Mouse (Mus musculus): ENCODE data around the gene Gm17304. TPM values are rescaled to one million over a fixed set of nuclear protein-coding genes. Genes with fewer than 3 reads are reported as not detected.
A peak's percentile ranks its signal among the peaks of the same experiment; 100 is the strongest.

Gm17304 gene
- polyA plus RNA-seq (2016; fragmentation: Nextera tagmentation; extraction: Ambion mirVana), result not detected in 2 replicates

DNA sequence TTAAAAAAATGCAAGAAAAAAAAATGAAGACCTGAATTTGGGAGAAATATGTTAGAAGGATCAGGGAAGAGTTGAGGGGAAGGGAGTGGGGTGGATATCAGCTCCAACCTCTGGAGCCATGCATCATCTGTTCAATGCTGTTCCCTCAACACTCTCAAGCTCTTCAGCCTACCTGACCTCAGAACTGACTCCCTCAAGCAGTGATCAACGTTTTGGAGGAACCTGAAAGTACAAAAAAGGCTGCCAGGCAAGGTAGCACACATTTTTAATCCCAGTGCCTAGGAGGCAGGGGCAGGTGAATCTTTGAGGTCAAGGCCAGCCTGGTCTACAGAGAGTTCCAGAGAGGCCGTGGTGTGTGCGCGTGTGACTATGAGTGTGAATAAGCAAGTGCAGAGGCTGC, at the start of gene Gm17304:
Gm17304 (plus strand) TSS at position 301 of the 400 bp plus-strand sequence.
- Histone ChIP-seq H3K27me3 (ENCODE audit: insufficient read depth, poor library complexity, severe bottlenecking) (no peaks in the 10 kb centered on the region), H3K4me3 (no peak within 1 kb of the TSS), H3K27ac (no peak within 1 kb of the TSS), H3K9me3 (no peaks in the 10 kb centered on the region), H3K4me1 (no peaks in the 10 kb centered on the region; the same call in 1 of the 2 replicates), H3K36me3 (peaks cover 35% of the 10 kb centered on the region)
- WGBS, result 80% methylated on average over 4 of the region's 4 CpGs
- DNase-seq (ENCODE audit: low spot score), result no peak

DNA sequence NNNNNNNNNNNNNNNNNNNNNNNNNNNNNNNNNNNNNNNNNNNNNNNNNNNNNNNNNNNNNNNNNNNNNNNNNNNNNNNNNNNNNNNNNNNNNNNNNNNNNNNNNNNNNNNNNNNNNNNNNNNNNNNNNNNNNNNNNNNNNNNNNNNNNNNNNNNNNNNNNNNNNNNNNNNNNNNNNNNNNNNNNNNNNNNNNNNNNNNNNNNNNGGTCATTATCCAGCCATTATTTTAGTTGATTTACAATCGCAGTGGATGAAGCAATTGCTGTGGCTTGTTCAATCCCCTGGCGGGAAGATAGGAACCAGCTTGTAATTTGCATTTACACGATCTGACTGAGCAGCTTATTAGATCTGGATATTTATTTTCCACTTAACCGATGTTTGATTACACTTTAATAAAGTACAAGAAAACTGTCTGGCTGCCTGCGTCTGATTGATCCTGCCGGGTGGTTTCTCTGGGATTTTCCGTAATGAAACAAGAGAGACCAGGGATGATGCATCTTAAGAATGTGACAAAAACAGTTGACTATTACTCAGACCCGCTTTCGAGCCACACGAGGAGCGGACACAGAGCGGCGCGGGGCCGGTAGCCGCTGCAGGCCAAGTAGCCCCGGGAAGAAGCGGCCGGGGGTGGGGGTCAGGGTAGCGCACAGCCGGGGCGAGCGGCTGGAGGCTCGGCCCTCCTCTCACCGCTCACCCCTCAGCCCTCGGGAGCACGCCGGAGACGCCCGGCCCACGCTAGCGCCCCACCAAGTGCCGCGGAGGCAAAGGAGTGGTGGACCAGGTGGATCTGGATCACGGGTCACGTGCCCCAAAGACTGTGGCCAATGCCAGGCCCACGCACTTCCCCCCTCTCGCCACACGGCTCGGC, 48.0 kb upstream of the Gm17304 start:
- Histone ChIP-seq H3K36me3 (no peaks in the 10 kb centered on the region), H3K4me1 (peaks cover 10% of the 10 kb centered on the region), H3K4me3 (peak overlapping the region; percentile 57), H3K27ac (no peak overlapping the region), H3K9me3 (no peaks in the 10 kb centered on the region), H3K27me3 (ENCODE audit: insufficient read depth, poor library complexity, severe bottlenecking) (peaks cover 94% of the 10 kb centered on the region)
- 6% methylated on average over 40 of the region's 40 CpGs for WGBS
- DNase-seq (ENCODE audit: low spot score), result no peak

DNA sequence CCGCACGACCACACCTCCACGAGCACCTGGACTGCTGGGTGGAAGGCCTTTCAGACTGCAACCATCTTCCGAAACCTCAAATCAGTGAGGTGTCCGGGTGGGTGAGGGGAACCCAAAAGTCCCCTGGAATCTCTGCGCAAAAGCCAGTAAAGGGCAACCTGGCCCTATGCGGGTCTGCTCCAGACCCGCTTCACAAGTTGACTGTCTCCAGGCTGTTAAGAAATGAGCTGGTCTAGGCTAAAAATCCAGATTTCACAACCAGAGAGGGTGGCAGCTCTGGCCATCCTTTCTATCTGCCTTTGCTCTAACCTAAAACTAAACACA, 47.4 kb upstream of the Gm17304 start:
- peaks cover 100% of the 10 kb centered on the region for H3K27me3 ChIP-seq (ENCODE audit: insufficient read depth, poor library complexity, severe bottlenecking)
- no peak overlapping the region for H3K27ac ChIP-seq
- DNase-seq (ENCODE audit: low spot score), result no peak
- no peaks in the 10 kb centered on the region for H3K9me3 ChIP-seq
- 20% methylated on average over 8 of the region's 8 CpGs for WGBS
- peak overlapping the region; percentile 57 for H3K4me3 ChIP-seq
- H3K36me3 ChIP-seq, result no peaks in the 10 kb centered on the region
- peaks cover 10% of the 10 kb centered on the region for H3K4me1 ChIP-seq

DNA sequence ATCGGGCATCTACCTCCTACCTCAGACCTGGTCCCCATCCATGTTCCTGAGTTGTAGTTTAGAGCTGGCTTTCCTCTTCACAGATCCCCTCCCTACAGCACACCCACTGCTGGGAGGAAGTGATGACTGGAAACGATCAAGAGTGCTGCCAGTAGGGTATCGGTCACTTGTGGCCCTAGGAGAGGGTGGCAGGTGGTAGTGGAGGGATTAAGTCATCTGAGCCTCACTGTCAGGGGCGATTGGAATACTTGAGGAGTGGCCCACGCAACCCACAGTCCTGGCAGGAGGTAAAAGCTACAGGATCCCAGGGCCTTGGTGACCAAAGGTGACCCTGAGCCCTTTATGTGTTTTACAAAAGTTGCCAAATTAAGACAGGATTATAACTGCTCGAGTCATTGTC, 42.9 kb upstream of the Gm17304 start:
- no peak overlapping the region for H3K4me3 ChIP-seq
- H3K4me1 ChIP-seq, result peaks cover 5% of the 10 kb centered on the region
- H3K27ac ChIP-seq, result no peak overlapping the region
- H3K27me3 ChIP-seq (ENCODE audit: insufficient read depth, poor library complexity, severe bottlenecking), result peaks cover 80% of the 10 kb centered on the region
- no peaks in the 10 kb centered on the region for H3K9me3 ChIP-seq
- DNase-seq (ENCODE audit: low spot score), result no peak
- no peaks in the 10 kb centered on the region for H3K36me3 ChIP-seq
- WGBS, result 34% methylated on average over 6 of the region's 6 CpGs

DNA sequence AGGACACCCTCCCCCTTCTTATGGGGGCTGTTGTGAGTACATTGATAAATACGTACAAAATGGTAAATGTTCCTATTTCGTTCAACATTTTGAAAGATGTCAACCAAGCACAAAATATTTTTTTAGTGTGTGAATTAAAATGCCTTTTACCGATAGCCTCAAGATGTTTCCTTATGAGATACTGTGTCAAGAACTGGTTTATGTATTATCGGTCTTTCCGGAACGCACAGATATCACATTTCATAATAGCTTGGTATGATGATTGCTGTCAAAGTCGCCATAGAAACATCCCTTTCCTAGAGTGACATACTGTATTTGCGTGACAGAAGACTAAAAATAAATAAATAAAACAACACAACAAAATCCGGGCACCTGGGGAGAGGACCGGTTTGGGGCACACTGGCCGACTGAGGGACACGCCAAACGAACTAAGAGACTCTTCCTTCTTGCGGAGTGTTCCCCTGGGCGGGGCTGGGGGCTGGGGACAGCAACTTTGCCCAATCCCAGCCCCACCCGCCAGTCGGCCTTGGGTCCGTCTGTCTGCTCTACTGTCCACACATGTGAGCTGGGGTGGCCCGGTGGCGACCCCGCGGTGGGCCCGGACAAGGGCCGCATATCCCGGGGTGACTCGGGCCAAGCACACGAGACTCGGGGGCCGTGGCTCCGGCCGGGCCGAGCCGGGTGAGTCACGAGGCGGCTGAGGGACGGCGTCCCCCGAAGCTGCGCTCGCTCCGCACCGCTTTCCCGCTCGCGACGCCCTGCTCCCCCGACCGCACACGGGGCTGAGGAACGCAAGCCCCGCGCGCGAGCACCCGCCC, 34.9 kb upstream of the Gm17304 start:
- DNase-seq (ENCODE audit: low spot score), result no peak
- no peaks in the 10 kb centered on the region for H3K36me3 ChIP-seq
- H3K27me3 ChIP-seq (ENCODE audit: insufficient read depth, poor library complexity, severe bottlenecking), result peaks cover 36% of the 10 kb centered on the region
- no peaks in the 10 kb centered on the region for H3K9me3 ChIP-seq
- H3K4me1 ChIP-seq, result peaks cover 12% of the 10 kb centered on the region; the same call in 1 of the 2 replicates
- H3K27ac ChIP-seq, result peak overlapping the region; percentile 77
- 5% methylated on average over 55 of the region's 55 CpGs for WGBS
- peak overlapping the region; percentile 73 for H3K4me3 ChIP-seq

GRCm38 (mm10) chr5:106574560-106574946, 34.3 kb upstream of the Gm17304 start:
- no peaks in the 10 kb centered on the region for H3K36me3 ChIP-seq
- H3K9me3 ChIP-seq, result no peaks in the 10 kb centered on the region
- peak overlapping the region; percentile 73 for H3K4me3 ChIP-seq
- H3K4me1 ChIP-seq, result peaks cover 12% of the 10 kb centered on the region; the same call in 1 of the 2 replicates
- under 1% methylated on average over 44 of the region's 45 CpGs for WGBS
- peaks cover 33% of the 10 kb centered on the region; the same call in 1 of the 2 replicates for H3K27me3 ChIP-seq (ENCODE audit: insufficient read depth, poor library complexity, severe bottlenecking)
- DNase-seq (ENCODE audit: low spot score), result peak; percentile 93
- H3K27ac ChIP-seq, result peak overlapping the region; percentile 77

- Histone ChIP-seq H3K4me1 (peaks cover 12% of the 10 kb centered on the region; the same call in 1 of the 2 replicates), H3K9me3 (no peaks in the 10 kb centered on the region), H3K36me3 (no peaks in the 10 kb centered on the region), H3K27ac (no peak overlapping the region), H3K4me3 (peak overlapping the region; percentile 73), H3K27me3 (ENCODE audit: insufficient read depth, poor library complexity, severe bottlenecking) (peaks cover 33% of the 10 kb centered on the region; the same call in 1 of the 2 replicates)
- no peak for DNase-seq (ENCODE audit: low spot score)
- 18% methylated on average over 4 of the region's 4 CpGs for WGBS
Measured at GRCm38 (mm10) chr5:106575098-106575497, 33.8 kb upstream of the Gm17304 start.

DNA sequence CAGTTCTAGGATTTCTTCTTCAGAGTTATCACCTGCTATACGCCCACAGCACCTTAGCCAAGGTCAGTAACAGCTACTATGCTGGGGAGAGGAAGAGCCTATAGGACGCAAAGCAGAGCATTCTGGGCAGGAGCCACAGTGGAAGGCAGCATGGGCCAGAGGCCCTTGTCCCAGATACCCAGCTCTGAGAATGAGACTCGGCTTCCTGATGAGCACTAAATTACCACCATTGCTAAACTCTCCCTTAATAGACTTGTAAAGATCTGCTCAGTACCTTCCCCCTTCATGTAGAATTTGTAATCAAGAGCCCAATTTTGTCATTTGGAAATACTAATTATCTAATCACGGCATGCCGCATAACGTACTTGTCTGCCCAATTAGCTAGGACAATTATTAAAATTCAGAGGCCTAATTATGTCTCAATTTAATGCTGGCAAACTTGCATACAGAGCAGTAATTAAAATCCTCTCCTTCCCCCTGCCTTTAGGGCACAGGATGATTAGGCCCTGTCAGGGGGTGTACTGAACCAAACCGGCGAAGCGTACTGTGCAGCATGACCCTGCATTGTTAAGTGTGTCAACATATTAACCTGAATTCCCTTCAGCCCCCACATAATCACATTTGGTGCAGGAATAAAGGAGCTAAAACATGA, 31.5 kb upstream of the Gm17304 start:
- no peak overlapping the region for H3K4me3 ChIP-seq
- no peaks in the 10 kb centered on the region for H3K9me3 ChIP-seq
- WGBS, result 78% methylated on average over 9 of the region's 9 CpGs
- DNase-seq (ENCODE audit: low spot score), result no peak
- no peak overlapping the region for H3K27ac ChIP-seq
- no peaks in the 10 kb centered on the region for H3K36me3 ChIP-seq
- peaks cover 33% of the 10 kb centered on the region; the same call in 1 of the 2 replicates for H3K27me3 ChIP-seq (ENCODE audit: insufficient read depth, poor library complexity, severe bottlenecking)
- peaks cover 12% of the 10 kb centered on the region; the same call in 1 of the 2 replicates for H3K4me1 ChIP-seq

DNA sequence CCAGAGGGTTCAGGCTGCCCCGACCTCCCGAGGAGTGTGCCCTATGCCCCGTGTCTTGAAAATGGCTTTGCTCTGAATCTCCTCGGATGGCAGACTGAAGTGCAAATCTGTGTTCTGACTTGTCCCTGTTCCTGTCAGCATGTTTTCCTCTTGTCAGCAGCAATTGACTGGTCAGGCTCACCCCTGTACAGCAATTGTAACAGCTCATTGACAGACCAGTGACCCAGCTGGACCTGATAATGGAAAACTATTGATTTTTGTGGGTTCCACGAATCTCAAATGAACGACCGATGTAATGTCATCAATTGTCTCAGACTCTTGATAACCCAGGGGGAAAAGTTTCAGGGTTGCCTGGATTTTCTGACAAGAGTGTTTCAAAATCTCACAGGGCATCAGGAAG, 28.0 kb upstream of the Gm17304 start:
- Histone ChIP-seq H3K4me1 (no peaks in the 10 kb centered on the region), H3K27ac (no peak overlapping the region), H3K9me3 (no peaks in the 10 kb centered on the region), H3K4me3 (no peak overlapping the region), H3K27me3 (ENCODE audit: insufficient read depth, poor library complexity, severe bottlenecking) (peaks cover 6% of the 10 kb centered on the region; the same call in 1 of the 2 replicates), H3K36me3 (no peaks in the 10 kb centered on the region)
- 70% methylated on average over 7 of the region's 7 CpGs for WGBS
- no peak for DNase-seq (ENCODE audit: low spot score)

DNA sequence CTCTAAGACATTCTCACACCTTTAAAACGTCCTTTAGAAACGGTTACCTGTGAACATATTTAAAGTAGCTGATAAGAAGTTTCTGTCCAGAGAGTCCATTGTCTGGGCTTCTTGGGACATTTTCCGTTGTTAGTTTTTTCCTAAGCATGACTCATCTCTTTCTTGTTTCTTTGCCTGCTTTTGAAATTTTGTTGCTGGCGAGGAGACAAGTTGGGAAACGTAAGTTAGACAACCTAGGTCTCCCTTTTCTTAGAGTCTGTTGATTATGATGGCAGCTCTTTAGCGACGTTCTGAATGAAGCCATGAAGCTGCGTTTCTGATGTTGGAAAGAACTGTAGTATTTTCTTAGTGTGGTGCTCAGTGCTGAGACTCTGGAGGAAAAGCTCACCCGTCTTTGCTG, 19.9 kb upstream of the Gm17304 start:
- no peak for DNase-seq (ENCODE audit: low spot score)
- Histone ChIP-seq H3K4me1 (no peaks in the 10 kb centered on the region), H3K4me3 (no peak overlapping the region), H3K27ac (no peak overlapping the region), H3K36me3 (peaks cover 23% of the 10 kb centered on the region), H3K9me3 (no peaks in the 10 kb centered on the region), H3K27me3 (ENCODE audit: insufficient read depth, poor library complexity, severe bottlenecking) (no peaks in the 10 kb centered on the region)
- 86% methylated on average over 9 of the region's 9 CpGs for WGBS

GRCm38 (mm10) chr5:106589670-106590069, 19.2 kb upstream of the Gm17304 start:
- Histone ChIP-seq H3K27ac (no peak overlapping the region), H3K36me3 (peaks cover 23% of the 10 kb centered on the region), H3K27me3 (ENCODE audit: insufficient read depth, poor library complexity, severe bottlenecking) (no peaks in the 10 kb centered on the region), H3K9me3 (no peaks in the 10 kb centered on the region), H3K4me1 (no peaks in the 10 kb centered on the region), H3K4me3 (no peak overlapping the region)
- 90% methylated on average over 11 of the region's 11 CpGs for WGBS
- no peak for DNase-seq (ENCODE audit: low spot score)

- Histone ChIP-seq H3K27me3 (ENCODE audit: insufficient read depth, poor library complexity, severe bottlenecking) (no peaks in the 10 kb centered on the region), H3K4me3 (no peak overlapping the region), H3K9me3 (no peaks in the 10 kb centered on the region), H3K4me1 (no peaks in the 10 kb centered on the region), H3K36me3 (peaks cover 24% of the 10 kb centered on the region), H3K27ac (no peak overlapping the region)
- WGBS, result 90% methylated on average over 5 of the region's 5 CpGs
- DNase-seq (ENCODE audit: low spot score), result no peak
Measured at GRCm38 (mm10) chr5:106590686-106591085, 18.2 kb upstream of the Gm17304 start.

Data from heart, embryonic 10.5 days (tissue).